Mouse (Mus musculus) heart, adult 2 months (tissue): Measurements from ENCODE around the gene Mecom.

ENCODE experiments used
- CTCF ChIP-seq: fragments of 200-600 bp; IDR thresholded peaks from 2 replicates; pipeline ENCODE4 v1.8.1; 2022; ENCODE audit warnings: antibody characterized with exemption, mild to moderate bottlenecking, moderate library complexity
- EP300 ChIP-seq: fragments of 200-500 bp; IDR thresholded peaks from 2 replicates; pipeline ENCODE4 v1.6.1; 2011; ENCODE audit warnings: low read depth, low read length, control low read depth; ENCODE audit not compliant: insufficient read depth
- POLR2A ChIP-seq: fragments of 200-500 bp; IDR thresholded peaks from 2 replicates; pipeline ENCODE4 v1.6.1; 2011; ENCODE audit warnings: mild to moderate bottlenecking, low read depth, low read length, control low read depth; ENCODE audit not compliant: insufficient read depth

- TF ChIP-seq POLR2A: no peak
- no peak for TF ChIP-seq CTCF
- no peak for TF ChIP-seq EP300
Measured at GRCm38 (mm10) chr3:30076522-30076921, 471.3 kb downstream of the Mecom start.
